Comparison of ENCODE assay signal across 19 mouse cellular contexts in the genomic region with DNA sequence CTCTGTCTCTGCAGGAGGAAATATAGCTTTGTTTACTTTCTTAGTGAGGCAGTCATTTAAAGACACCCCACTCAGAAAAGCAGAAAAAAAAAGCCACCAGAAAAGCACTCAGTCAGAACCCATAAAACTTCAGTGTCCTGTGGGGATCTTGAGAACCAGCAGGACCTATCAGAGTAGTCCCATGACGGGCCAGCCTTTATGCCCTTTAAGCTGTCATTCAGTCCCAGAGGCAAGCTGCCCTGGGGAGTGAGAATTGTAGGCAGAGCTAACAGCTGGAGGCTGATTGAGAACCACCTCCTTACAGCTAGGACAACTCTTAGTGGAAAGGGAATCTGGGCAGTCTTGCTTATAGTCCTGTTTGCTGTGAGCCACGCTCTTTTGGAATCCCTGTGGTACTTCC.
"Had no signal": no experiment of that assay in that cellular context is flagged by ENCODE, and none has a peak within 500 bp of the region (broad histone marks: within the 10 kb centered on the region; RNA-seq: fewer than 3 reads in every experiment).

No protein-coding gene starts in this region.

- DNase-seq: lung, adult 18-20 months; lung, embryonic 14.5 days; lung, postnatal 10 days; lung, postnatal 4 days; midbrain, embryonic 14.5 days; retina, postnatal 1 day; right cerebral cortex, adult 18-20 months; right cerebral cortex, postnatal 25 days; right cerebral cortex, postnatal 4 days; spleen, adult 18-20 months; thymus, adult 18-20 months; thymus, postnatal 14 days; thymus, postnatal 36 days had no signal

- ATAC-seq: midbrain, embryonic 16.5 days had no signal

- H3K4me1 ChIP-seq: midbrain, embryonic 10.5 days; midbrain, embryonic 12.5 days; neural tube, embryonic 15.5 days had no signal

- H3K27me3 ChIP-seq: midbrain, embryonic 12.5 days; neural tube, embryonic 13.5 days; neural tube, embryonic 15.5 days had no signal

- H3K36me3 ChIP-seq: midbrain, embryonic 10.5 days; midbrain, embryonic 12.5 days; neural tube, embryonic 13.5 days; neural tube, embryonic 15.5 days had no signal

- H3K4me2 ChIP-seq: lung, embryonic 14.5 days; midbrain, embryonic 12.5 days; neural tube, embryonic 13.5 days; neural tube, embryonic 15.5 days had no signal

- H3K27ac ChIP-seq: midbrain, embryonic 10.5 days; midbrain, embryonic 12.5 days; neural tube, embryonic 13.5 days; neural tube, embryonic 15.5 days had no signal

- H3K9ac ChIP-seq: lung, embryonic 14.5 days; midbrain, embryonic 12.5 days; neural tube, embryonic 13.5 days; neural tube, embryonic 15.5 days had no signal

- H3K4me3 ChIP-seq: midbrain, embryonic 10.5 days; midbrain, embryonic 12.5 days; myocyte; neural tube, embryonic 13.5 days; neural tube, embryonic 15.5 days had no signal
